Mouse (Mus musculus) stomach, embryonic 15.5 days (tissue): ENCODE results near the gene Pmm1. TPM values are rescaled to one million over a fixed set of nuclear protein-coding genes. Genes with fewer than 3 reads are reported as not detected.
"Not testable (repeated sequence)": the region's sequence is repeated elsewhere in the genome, so short reads cannot be mapped to it uniquely, and the experiment has no call there.

Source experiments
- ATAC-seq: fragments of 200-750 bp; cut with Nextera tagmentation; 2 replicates; pipeline ENCODE4 v1.8.0; 2017; ENCODE audit warnings: low read depth, moderate number of reproducible peaks, moderate TSS enrichment; ENCODE audit not compliant: insufficient read depth, low FRiP score
- H3K27ac ChIP-seq: fragments of 300-500 bp; sonication (generic); 2 replicates; pipeline ENCODE4 v1.5.1; 2015; ENCODE audit warnings: mild to moderate bottlenecking, inconsistent platforms
- H3K27me3 ChIP-seq: fragments of 300-500 bp; sonication (generic); replicated peaks from 2 replicates; pipeline ENCODE4 v1.6.1; 2015; ENCODE audit warnings: inconsistent platforms
- H3K36me3 ChIP-seq: fragments of 300-500 bp; sonication (generic); 2 replicates; pipeline ENCODE4 v1.6.1; 2015; ENCODE audit warnings: inconsistent platforms
- H3K4me1 ChIP-seq: fragments of 300-500 bp; sonication (generic); 2 replicates; pipeline ENCODE4 v1.6.1; 2015; ENCODE audit warnings: inconsistent platforms
- H3K4me2 ChIP-seq: fragments of 300-500 bp; sonication (generic); 2 replicates; pipeline ENCODE4 v1.6.1; 2015; ENCODE audit warnings: mild to moderate bottlenecking, inconsistent platforms
- H3K4me3 ChIP-seq: fragments of 300-500 bp; sonication (generic); replicated peaks from 2 replicates; pipeline ENCODE4 v1.5.1; 2015; ENCODE audit warnings: inconsistent platforms
- H3K9ac ChIP-seq: fragments of 300-500 bp; sonication (generic); 2 replicates; pipeline ENCODE4 v1.6.1; 2015; ENCODE audit warnings: inconsistent platforms
- H3K9me3 ChIP-seq: fragments of 300-500 bp; sonication (generic); 2 replicates; pipeline ENCODE4 v1.6.1; 2016; ENCODE audit warnings: inconsistent platforms
- WGBS: fragments of 180-500 bp; shearing (Covaris S2); methylation state at CpG from one replicate; pipeline ENCODE4 v1.1.7; 2015; 5-methylcytosine and 5-hydroxymethylcytosine counted together
- polyA plus RNA-seq: library from polyadenylated mRNA; unstranded; fragments of >200 nt; fragmentation: Nextera tagmentation; extraction: Ambion mirVana; gene quantifications from 2 replicates; pipeline ENCODE4 v1.2.1, GENCODE M21; 2015

The Pmm1 gene
- polyA plus RNA-seq, 1 experiment from 2014 or later, result 28.9 TPM

DNA sequence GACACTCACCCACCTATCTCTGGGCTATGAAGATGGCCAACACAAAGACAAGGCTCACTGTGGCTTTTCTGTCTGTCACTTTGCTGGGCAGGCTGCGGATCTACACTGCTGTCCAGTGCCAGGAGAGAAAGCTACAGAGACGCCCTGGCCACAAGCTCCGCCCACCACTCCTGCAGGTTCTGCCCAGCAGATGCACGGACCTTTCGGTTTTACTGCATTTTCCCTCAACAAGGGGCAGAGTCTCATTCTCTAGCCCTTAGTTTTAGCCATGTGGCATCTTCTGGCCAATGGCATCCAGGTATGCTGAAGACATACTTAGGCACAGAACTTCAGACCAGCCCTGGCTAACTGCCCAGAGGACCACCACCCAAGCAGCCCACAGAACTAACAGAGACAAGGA lies 39.5 kb downstream of the Pmm1 start:
- Histone ChIP-seq H3K9me3 (no peaks in the 10 kb centered on the region), H3K4me2 (no peak overlapping the region), H3K36me3 (0 out of 2 replicates have a peak, but pooled peaks cover 4% of the 10 kb centered on the region), H3K27ac (no peak overlapping the region), H3K4me1 (peaks cover 12% of the 10 kb centered on the region), H3K27me3 (no peaks in the 10 kb centered on the region), H3K9ac (no peak overlapping the region), H3K4me3 (no peak overlapping the region)
- 63% methylated on average over 5 of the region's 5 CpGs for WGBS
- ATAC-seq, result no peak

GRCm38 (mm10) chr15:81920546-81921217 lies 40.0 kb downstream of the Pmm1 start:
- Histone ChIP-seq H3K4me1 (peaks cover 12% of the 10 kb centered on the region), H3K9me3 (no peaks in the 10 kb centered on the region), H3K9ac (no peak overlapping the region), H3K36me3 (peaks cover 8% of the 10 kb centered on the region; the same call in 1 of the 2 replicates), H3K27me3 (no peaks in the 10 kb centered on the region), H3K4me2 (no peak overlapping the region), H3K4me3 (no peak overlapping the region), H3K27ac (no peak overlapping the region)
- no peak for ATAC-seq
- WGBS, result 85% methylated on average over 10 of the region's 10 CpGs

DNA sequence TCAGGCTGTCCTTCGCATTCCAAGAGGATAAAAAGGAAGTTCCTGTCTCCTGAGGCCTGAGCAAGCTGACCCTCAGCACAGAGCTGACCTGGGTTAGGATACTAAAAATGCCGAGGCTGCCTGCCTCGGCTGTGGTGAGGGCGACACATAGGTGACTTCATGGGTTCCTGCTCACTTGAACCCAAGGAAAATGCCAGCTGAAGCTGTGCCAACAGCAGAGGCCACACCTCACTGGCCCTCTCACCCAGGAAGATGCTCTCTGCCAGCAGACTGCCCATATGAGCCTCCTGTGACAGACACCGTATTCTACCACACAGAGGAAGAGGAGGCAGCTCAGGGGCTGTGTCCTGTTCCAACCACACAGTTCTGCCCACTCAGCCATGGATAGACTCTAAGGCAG lies 41.7 kb downstream of the Pmm1 start:
- Histone ChIP-seq H3K4me2 (no peak overlapping the region), H3K36me3 (peaks cover 18% of the 10 kb centered on the region; the same call in 1 of the 2 replicates), H3K27me3 (no peaks in the 10 kb centered on the region), H3K27ac (no peak overlapping the region), H3K9ac (no peak overlapping the region), H3K9me3 (no peaks in the 10 kb centered on the region), H3K4me3 (no peak overlapping the region), H3K4me1 (no peaks in the 10 kb centered on the region)
- 79% methylated on average over 5 of the region's 5 CpGs for WGBS
- no peak for ATAC-seq

DNA sequence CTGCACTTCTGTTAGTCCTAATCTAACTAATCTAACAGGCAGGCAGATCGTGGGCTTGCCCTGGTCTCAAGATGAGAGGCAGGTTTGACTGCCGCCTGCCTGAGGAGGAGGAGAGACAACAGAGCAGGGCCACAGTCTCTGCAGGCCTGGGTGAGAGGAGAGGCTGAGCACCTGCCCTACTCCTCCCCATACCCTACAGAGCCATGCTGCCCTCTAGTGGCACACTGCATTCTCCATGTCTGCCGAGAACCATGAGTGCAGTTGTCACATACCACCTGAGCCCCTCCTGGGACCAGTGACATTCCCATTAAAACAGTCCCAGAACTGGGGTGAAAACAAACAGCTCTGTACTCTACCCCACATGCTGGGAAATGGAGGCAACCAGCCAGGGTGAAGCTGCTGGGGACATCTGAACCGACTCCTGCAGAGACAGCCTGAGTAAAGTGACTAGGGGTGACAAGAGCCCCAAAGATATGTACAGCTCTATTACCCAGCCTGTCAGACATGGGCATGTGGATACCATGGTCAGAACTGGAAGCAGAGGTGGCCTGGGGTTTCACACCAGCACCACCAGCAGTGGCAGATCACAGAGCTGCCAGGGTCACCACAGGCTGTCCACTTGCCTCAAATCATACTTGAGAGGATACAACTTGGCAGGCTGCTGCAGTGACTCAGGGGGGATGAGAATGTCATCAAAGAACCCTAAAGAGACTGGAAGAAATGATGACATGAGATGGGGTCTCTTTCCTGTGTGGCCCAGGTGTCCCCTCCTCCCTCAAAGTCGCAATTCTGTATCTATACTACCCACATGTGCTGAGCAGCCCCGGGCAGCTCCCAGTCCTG lies 42.9 kb downstream of the Pmm1 start:
- Histone ChIP-seq H3K4me3 (no peak overlapping the region), H3K27me3 (no peaks in the 10 kb centered on the region), H3K36me3 (peaks cover 30% of the 10 kb centered on the region; the same call in 1 of the 2 replicates), H3K27ac (no peak overlapping the region), H3K9me3 (no peaks in the 10 kb centered on the region), H3K4me2 (no peak overlapping the region), H3K4me1 (no peaks in the 10 kb centered on the region), H3K9ac (no peak overlapping the region)
- ATAC-seq, result no peak
- 59% methylated on average over 6 of the region's 6 CpGs for WGBS

DNA sequence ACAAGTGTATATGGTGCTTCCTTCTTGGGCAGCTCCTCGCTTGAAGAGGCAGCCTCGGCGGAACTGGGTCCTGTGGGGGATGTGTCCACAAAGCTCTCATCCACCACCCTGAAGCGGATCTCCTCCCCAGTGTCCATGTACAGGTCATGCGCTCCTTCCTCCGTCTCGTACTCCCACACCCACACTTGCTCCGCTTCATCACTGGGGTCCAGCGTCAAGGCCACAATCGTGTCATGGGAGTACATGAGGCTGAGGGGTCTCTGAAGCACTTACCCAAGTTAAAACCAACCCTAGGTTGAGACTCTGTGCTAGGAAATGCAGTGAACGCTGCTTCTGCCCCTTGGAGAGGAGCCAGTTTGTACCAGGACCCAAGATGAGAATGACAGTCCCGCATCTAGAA lies 43.5 kb downstream of the Pmm1 start:
- Histone ChIP-seq H3K27ac (no peak overlapping the region), H3K36me3 (peaks cover 35% of the 10 kb centered on the region), H3K4me2 (no peak overlapping the region), H3K9ac (no peak overlapping the region), H3K9me3 (no peaks in the 10 kb centered on the region), H3K27me3 (no peaks in the 10 kb centered on the region), H3K4me3 (no peak overlapping the region), H3K4me1 (0 out of 2 replicates have a peak, but pooled peaks cover 3% of the 10 kb centered on the region)
- WGBS, result 88% methylated on average over 12 of the region's 12 CpGs
- ATAC-seq, result no peak

- Histone ChIP-seq H3K9ac (no peak overlapping the region), H3K27me3 (no peaks in the 10 kb centered on the region), H3K36me3 (peaks cover 43% of the 10 kb centered on the region), H3K27ac (no peak overlapping the region), H3K9me3 (no peaks in the 10 kb centered on the region), H3K4me2 (no peak overlapping the region), H3K4me1 (0 out of 2 replicates have a peak, but pooled peaks cover 3% of the 10 kb centered on the region), H3K4me3 (no peak overlapping the region)
- WGBS, result 67% methylated on average over 5 of the region's 5 CpGs
- no peak for ATAC-seq
Measured at GRCm38 (mm10) chr15:81915663-81916062, 45.1 kb downstream of the Pmm1 start.

DNA sequence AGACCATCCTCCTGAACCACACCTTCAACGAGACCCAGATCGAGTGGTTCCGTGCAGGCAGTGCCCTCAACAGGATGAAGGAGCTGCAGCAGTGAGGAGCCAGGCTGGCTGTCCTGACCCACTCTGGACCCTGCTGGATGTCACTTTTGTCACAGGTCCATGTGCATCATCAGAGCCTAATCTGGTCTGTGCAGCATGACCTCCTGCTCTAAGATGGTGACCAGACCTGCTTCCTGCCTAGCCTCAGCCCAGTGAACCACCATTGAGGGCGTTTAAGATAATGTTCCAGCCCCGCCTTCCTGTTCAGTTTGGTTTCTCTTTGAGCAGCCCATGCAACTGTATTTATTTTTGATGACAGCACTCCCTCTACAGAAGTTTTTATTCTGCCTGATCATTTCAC lies 46.1 kb downstream of the Pmm1 start:
- H3K27ac ChIP-seq, result no peak overlapping the region
- WGBS, result 81% methylated on average over 5 of the region's 5 CpGs
- no peaks in the 10 kb centered on the region for H3K9me3 ChIP-seq
- H3K4me1 ChIP-seq, result 0 out of 2 replicates have a peak, but pooled peaks cover 3% of the 10 kb centered on the region
- no peak for ATAC-seq
- H3K4me3 ChIP-seq, result no peak overlapping the region
- H3K27me3 ChIP-seq, result no peaks in the 10 kb centered on the region
- no peak overlapping the region for H3K9ac ChIP-seq
- peaks cover 51% of the 10 kb centered on the region for H3K36me3 ChIP-seq
- H3K4me2 ChIP-seq, result no peak overlapping the region

DNA sequence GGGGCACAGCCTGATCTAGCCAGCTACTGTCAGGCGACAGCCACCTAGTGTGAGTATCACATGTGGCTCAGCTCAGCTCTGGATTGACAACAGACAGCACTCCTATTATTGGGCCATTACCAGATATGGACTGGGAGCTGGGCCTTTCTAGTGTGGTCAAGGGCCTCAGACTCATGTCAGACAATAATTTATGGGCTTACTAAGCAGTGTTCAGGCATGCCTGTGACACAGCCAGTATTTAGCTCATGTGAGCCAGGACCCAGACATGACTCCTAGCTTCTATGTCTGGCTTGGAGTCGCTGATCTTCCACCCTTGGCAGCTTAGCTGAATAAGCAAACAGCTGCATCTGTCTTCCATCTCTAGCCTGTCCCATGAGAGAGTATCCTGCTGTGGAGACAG lies 48.2 kb downstream of the Pmm1 start:
- peaks cover 63% of the 10 kb centered on the region for H3K36me3 ChIP-seq
- H3K4me2 ChIP-seq, result no peak overlapping the region
- H3K27me3 ChIP-seq, result no peaks in the 10 kb centered on the region
- no peak for ATAC-seq
- H3K4me3 ChIP-seq, result no peak overlapping the region
- no peaks in the 10 kb centered on the region for H3K9me3 ChIP-seq
- H3K4me1 ChIP-seq, result 0 out of 2 replicates have a peak, but pooled peaks cover 3% of the 10 kb centered on the region
- H3K9ac ChIP-seq, result no peak overlapping the region
- H3K27ac ChIP-seq, result no peak overlapping the region
- 54% methylated on average over 2 of the region's 2 CpGs for WGBS

DNA sequence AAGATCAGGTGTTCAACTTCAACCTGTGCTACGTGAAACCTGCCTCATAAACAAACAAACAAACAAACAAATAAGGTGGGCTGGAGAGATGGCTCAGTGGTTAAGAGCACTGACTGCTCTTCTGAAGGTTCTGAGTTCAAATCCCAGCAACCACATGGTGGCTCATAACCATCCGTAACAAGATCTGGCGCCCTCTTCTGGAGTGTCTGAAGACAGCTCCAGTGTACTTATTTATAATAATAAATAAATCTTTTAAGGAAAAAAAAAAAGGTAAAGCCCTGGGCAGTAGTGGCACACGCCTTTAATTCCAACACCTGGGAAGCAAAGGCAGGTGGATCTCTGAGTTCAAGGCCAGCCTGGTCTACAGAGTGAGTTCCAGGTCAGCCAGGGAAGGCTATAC lies 52.0 kb downstream of the Pmm1 start:
- ATAC-seq, H3K27ac ChIP-seq, H3K9me3 ChIP-seq, H3K27me3 ChIP-seq, H3K4me2 ChIP-seq, H3K4me3 ChIP-seq, H3K9ac ChIP-seq, H3K4me1 ChIP-seq: not testable (repeated sequence)
- WGBS, result 88% methylated on average over 4 of the region's 4 CpGs
- peaks cover 68% of the 10 kb centered on the region for H3K36me3 ChIP-seq

DNA sequence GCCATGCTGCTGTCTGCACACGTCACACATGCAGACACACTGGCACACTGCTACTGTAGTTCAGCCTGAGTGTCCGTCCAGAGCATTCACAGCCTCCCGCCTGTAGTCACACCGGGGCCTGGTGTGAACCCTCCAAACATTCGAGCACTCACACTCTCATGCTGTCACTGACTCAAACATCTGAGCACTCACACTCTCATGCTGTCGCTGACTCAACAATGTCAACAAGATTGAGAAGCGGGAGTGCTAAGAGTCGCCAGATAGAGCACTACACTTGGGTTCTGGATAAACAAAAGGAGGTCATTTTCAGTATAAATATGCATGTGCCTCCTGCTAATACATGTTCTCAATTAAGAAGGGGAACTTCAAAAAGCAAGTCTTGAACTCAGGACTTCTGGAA lies 52.8 kb downstream of the Pmm1 start:
- Histone ChIP-seq H3K36me3 (peaks cover 64% of the 10 kb centered on the region), H3K9me3 (no peaks in the 10 kb centered on the region), H3K9ac (no peak overlapping the region), H3K4me3 (no peak overlapping the region), H3K4me2 (no peak overlapping the region), H3K27me3 (no peaks in the 10 kb centered on the region), H3K4me1 (0 out of 2 replicates have a peak, but pooled peaks cover 3% of the 10 kb centered on the region), H3K27ac (no peak overlapping the region)
- WGBS, result 82% methylated on average over 8 of the region's 8 CpGs
- no peak for ATAC-seq

- H3K9me3 ChIP-seq, result no peaks in the 10 kb centered on the region
- WGBS, result 37% methylated on average over 2 of the region's 2 CpGs
- no peak overlapping the region for H3K9ac ChIP-seq
- no peaks in the 10 kb centered on the region for H3K4me1 ChIP-seq
- H3K4me3 ChIP-seq, result no peak overlapping the region
- no peak for ATAC-seq
- no peak overlapping the region for H3K27ac ChIP-seq
- no peak overlapping the region for H3K4me2 ChIP-seq
- peaks cover 64% of the 10 kb centered on the region for H3K36me3 ChIP-seq
- no peaks in the 10 kb centered on the region for H3K27me3 ChIP-seq
Measured at GRCm38 (mm10) chr15:81904939-81905338, 55.8 kb downstream of the Pmm1 start.
